Mouse (Mus musculus): ENCODE data around the gene Psmb3. TPM values are rescaled to one million over a fixed set of nuclear protein-coding genes. Genes with fewer than 3 reads are reported as not detected.

Psmb3 gene
- total and polyA plus RNA-seq, 3 experiments: 560 to 1,251 (median 863) TPM

GRCm38 (mm10) chr11:97657184-97657945, 45.8 kb upstream of the Psmb3 start:
- TF ChIP-seq TBP (conservative IDR thresholded peaks at IDR 0.05; ENCODE audit: low read depth, low read length) (no peak), MAFK (IDR thresholded peaks at IDR 0.05; ENCODE audit: insufficient replicate concordance, low read length) (no peak), USF1 (IDR thresholded peaks at IDR 0.05; ENCODE audit: low read depth, low read length) (no peak), SMC3 (IDR thresholded peaks at IDR 0.05; ENCODE audit: low read depth, low read length) (no peak), JUND (conservative IDR thresholded peaks at IDR 0.05; ENCODE audit: low read depth, low read length) (no peak), TCF12 (IDR thresholded peaks at IDR 0.05; ENCODE audit: low read depth, low read length) (0 out of 2 replicates have a peak, but pooled peaks have one; percentile 13), CHD1 (IDR thresholded peaks at IDR 0.05; ENCODE audit: low read depth, low read length) (no peak), MAX (IDR thresholded peaks at IDR 0.05; ENCODE audit: low read length) (no peak), ELF1 (IDR thresholded peaks at IDR 0.05; ENCODE audit: low read depth, low read length) (0 out of 2 replicates have a peak, but pooled peaks have one; percentile 23), ZC3H11A (IDR thresholded peaks at IDR 0.05; ENCODE audit: low read depth, low read length) (no peak), UBTF (IDR thresholded peaks at IDR 0.05; ENCODE audit: low read depth, low read length) (no peak), E2F4 (IDR thresholded peaks at IDR 0.05; ENCODE audit: insufficient replicate concordance, low read depth, low read length) (no peak), MEF2A (IDR thresholded peaks at IDR 0.05; ENCODE audit: borderline replicate concordance, low read depth, low read length) (no peak), USF2 (conservative IDR thresholded peaks at IDR 0.05; ENCODE audit: low read depth, low read length) (no peak), ETS1 (conservative IDR thresholded peaks at IDR 0.05; ENCODE audit: low read depth, low read length) (no peak), CTCF (conservative IDR thresholded peaks at IDR 0.05 in 1 of 2, IDR thresholded peaks at IDR 0.05 in 1 of 2; ENCODE audit: low read depth in 2 of 2, low read length in 2 of 2) (no peak), POLR2AphosphoS2 (IDR thresholded peaks at IDR 0.05; ENCODE audit: low read depth, low read length) (no peak), NELFE (IDR thresholded peaks at IDR 0.05; ENCODE audit: low read depth, low read length) (no peak), JUN (IDR thresholded peaks at IDR 0.05; ENCODE audit: insufficient read depth, low read depth, low read length) (no peak), NRF1 (IDR thresholded peaks at IDR 0.05; ENCODE audit: low read depth, low read length) (no peak), ZKSCAN1 (IDR thresholded peaks at IDR 0.05; ENCODE audit: borderline replicate concordance, low read depth, low read length) (no peak), RCOR1 (conservative IDR thresholded peaks at IDR 0.05; ENCODE audit: low read depth, low read length) (no peak), MAZ (IDR thresholded peaks at IDR 0.05; ENCODE audit: low read depth, low read length) (no peak), IRF4 (IDR thresholded peaks at IDR 0.05; ENCODE audit: low read depth, low read length) (no peak), HCFC1 (IDR thresholded peaks at IDR 0.05; ENCODE audit: low read depth, low read length) (no peak), GABPA (IDR thresholded peaks at IDR 0.05; ENCODE audit: insufficient replicate concordance, low read depth, low read length) (no peak), ZMIZ1 (IDR thresholded peaks at IDR 0.05; ENCODE audit: low read depth, low read length) (no peak), ZNF384 (IDR thresholded peaks at IDR 0.05; ENCODE audit: low read depth, low read length) (no peak), CHD2 (IDR thresholded peaks at IDR 0.05; ENCODE audit: low read length) (no peak), SIN3A (IDR thresholded peaks at IDR 0.05; ENCODE audit: low read length) (peak; percentile 45; the same call in 1 of the 2 replicates), MXI1 (IDR thresholded peaks at IDR 0.05; ENCODE audit: low read depth, low read length) (peak; percentile 54; the same call in 1 of the 2 replicates), EP300 (IDR thresholded peaks at IDR 0.05; ENCODE audit: low read length) (no peak)
- peak overlapping the region; percentile 19 for H3K4me2 ChIP-seq (ENCODE audit: insufficient read depth, low read depth, poor library complexity, severe bottlenecking)
- H3K9me3 ChIP-seq (replicated peaks; ENCODE audit: low read length): peaks cover 7% of the 10 kb centered on the region
- H3K79me2 ChIP-seq (replicated peaks; ENCODE audit: control insufficient read depth, extremely low read depth, insufficient read depth, poor library complexity, severe bottlenecking): peaks cover 5% of the 10 kb centered on the region; the same call in 1 of the 2 replicates
- peaks cover 17 to 52% of the 10 kb centered on the region in 2 experiments for H3K4me1 ChIP-seq (ENCODE audit: control insufficient read depth in 1 of 2, insufficient read depth in 2 of 2)
- H3K4me3 ChIP-seq (replicated peaks in 1 of 3; ENCODE audit: low read depth in 2 of 3, low read length in 2 of 3, poor library complexity in 1 of 3): peak overlapping the region in 2 of 3 experiments; percentile 1 to 33
- in situ Hi-C loops (cut with MboI; ENCODE audit: low pct_ligation_motif_present, low pct_unique_long_range_greater_than_20kb, low sequenced_read_pairs): no loop called here
- H3K9ac ChIP-seq (ENCODE audit: insufficient read depth, low read depth): peak overlapping the region; percentile 15
- dilution Hi-C loops (cut with MboI; ENCODE audit: extremely low pct_ligation_motif_present, extremely low pct_unique_long_range_greater_than_20kb, low sequenced_read_pairs): no loop called here
- no peak for DNase-seq (ENCODE audit: extremely low read depth)
- no peaks in the 10 kb centered on the region for H3K27me3 ChIP-seq (replicated peaks)
- H3K27ac ChIP-seq (ENCODE audit: insufficient read depth, low read depth): peak overlapping the region; percentile 72
- peaks cover 17 to 47% of the 10 kb centered on the region in 2 experiments for H3K36me3 ChIP-seq (replicated peaks in 1 of 2; ENCODE audit: control insufficient read depth in 1 of 2, insufficient read depth in 1 of 2, low read length in 1 of 2)

Data from CH12.LX (cell line).